Mouse (Mus musculus) v-Abl transformed pro-B cells (cell line): ENCODE data around the gene Irx4.

Experiments
- in situ Hi-C, 2 experiments: fragments of 400-800 bp; cut with MboI; formaldehyde crosslinking; loops; one replicate each; pipeline ENCODE4 v1.15.1; 2025; ENCODE audit not compliant: unreplicated experiment in 2 of 2

Irx4 gene

GRCm38 (mm10) chr13:73260354-73261035 lies at the start of gene Irx4:
Irx4 (plus strand) TSS chr13:73260479.
- in situ Hi-C loops = no loop called here

GRCm38 (mm10) chr13:73214301-73214700 lies 46.0 kb upstream of the Irx4 start:
- in situ Hi-C loops = no loop called here

- in situ Hi-C loops = no loop called here
These were observed 23.8 kb upstream of the Irx4 start for GRCm38 (mm10) chr13:73236461-73236860.

- in situ Hi-C loops = no loop called here
These were observed 21.0 kb upstream of the Irx4 start for GRCm38 (mm10) chr13:73239191-73239746.

GRCm38 (mm10) chr13:73242556-73242955 lies 17.7 kb upstream of the Irx4 start:
- in situ Hi-C loops = no loop called here

- in situ Hi-C loops = no loop called here
These were observed 13.3 kb upstream of the Irx4 start for GRCm38 (mm10) chr13:73246961-73247360.

GRCm38 (mm10) chr13:73251222-73251621 lies 9.1 kb upstream of the Irx4 start:
- in situ Hi-C loops = no loop called here

GRCm38 (mm10) chr13:73252022-73252421 lies 8.3 kb upstream of the Irx4 start:
- in situ Hi-C loops = no loop called here

- in situ Hi-C loops = no loop called here
These were observed 1.9 kb upstream of the Irx4 start for GRCm38 (mm10) chr13:73258415-73258814.

- in situ Hi-C loops = no loop called here
These were observed 514 bp upstream of the Irx4 start for GRCm38 (mm10) chr13:73259577-73260353.

- in situ Hi-C loops = no loop called here
These were observed 904 bp downstream of the Irx4 start for GRCm38 (mm10) chr13:73261036-73261730.

GRCm38 (mm10) chr13:73261881-73262280 lies 1.6 kb downstream of the Irx4 start:
- in situ Hi-C loops = no loop called here

- in situ Hi-C loops = no loop called here
These were observed 2.3 kb downstream of the Irx4 start for GRCm38 (mm10) chr13:73262336-73263127.

- in situ Hi-C loops = no loop called here
These were observed 3.1 kb downstream of the Irx4 start for GRCm38 (mm10) chr13:73263128-73263971.

- in situ Hi-C loops = no loop called here
These were observed 4.0 kb downstream of the Irx4 start for GRCm38 (mm10) chr13:73264166-73264735.

GRCm38 (mm10) chr13:73264831-73265230 lies 4.6 kb downstream of the Irx4 start:
- in situ Hi-C loops = no loop called here

GRCm38 (mm10) chr13:73265442-73265841 lies 5.2 kb downstream of the Irx4 start:
- in situ Hi-C loops = no loop called here

- in situ Hi-C loops = no loop called here
These were observed 7.3 kb downstream of the Irx4 start for GRCm38 (mm10) chr13:73267551-73267950.

- in situ Hi-C loops = no loop called here
These were observed 8.4 kb downstream of the Irx4 start for GRCm38 (mm10) chr13:73268702-73269101.
